Mouse (Mus musculus) adrenal gland, adult 2 months (tissue): ENCODE results near the gene Gm17364. TPM values are rescaled to one million over a fixed set of nuclear protein-coding genes. Genes with fewer than 3 reads are reported as not detected.

Source experiments
- polyA plus RNA-seq: library from polyadenylated mRNA; depleted of rRNA; stranded (reverse); fragments of >200 nt; gene quantifications from 2 replicates; pipeline ENCODE4 v1.2.3, GENCODE M21; 2012; rRNA removed
- total RNA-seq, 2 experiments: library from RNA; stranded (reverse); gene quantifications; 2 replicates each; pipeline ENCODE4 v1.2.3; 2021

Gm17364 gene
- total and polyA plus RNA-seq, 3 experiments: not detected

Other genes starting within 250 kb of the Gm17364 start
- under 1 TPM; 0.14 TPM for gene Mak, start 194.3 kb downstream of the Gm17364 start, total RNA-seq
- gene Mak, start 194.3 kb downstream of the Gm17364 start, polyA plus RNA-seq: 0.02 TPM in 1 of 2 replicates, not detected in the other
- not detected for gene Gcm2, start 162.9 kb downstream of the Gm17364 start, total RNA-seq
- not detected in 2 replicates for gene Gcm2, start 162.9 kb downstream of the Gm17364 start, polyA plus RNA-seq
- gene Sycp2l, start 159.7 kb downstream of the Gm17364 start, total RNA-seq: not detected
- not detected in 2 replicates for gene Sycp2l, start 159.7 kb downstream of the Gm17364 start, polyA plus RNA-seq
- 1 to 10 TPM in 1 of 2 experiments, under 1 TPM in 1; 0.35 to 1.2 TPM for gene Elovl2, start 53.6 kb downstream of the Gm17364 start, total RNA-seq
- gene Elovl2, start 53.6 kb downstream of the Gm17364 start, polyA plus RNA-seq: 0.04 and 0.07 TPM in 2 replicates
- 10 to 100 TPM in 1 of 2 experiments, 1 to 10 TPM in 1; 9.7 to 11.0 TPM for gene Smim13, start 24.1 kb downstream of the Gm17364 start, total RNA-seq
- 6.2 and 8.1 TPM in 2 replicates for gene Smim13, start 24.1 kb downstream of the Gm17364 start, polyA plus RNA-seq
- gene Nedd9, start 213.4 kb upstream of the Gm17364 start, total RNA-seq: 10 to 100 TPM; 23.6 to 31.4 TPM
- gene Nedd9, start 213.4 kb upstream of the Gm17364 start, polyA plus RNA-seq: 5.5 and 8.7 TPM in 2 replicates